Mouse (Mus musculus) neutrophil, adult 65 days (primary cell): ENCODE data around the gene Il17re. TPM values are rescaled to one million over a fixed set of nuclear protein-coding genes. Genes with fewer than 3 reads are reported as not detected.

Source experiments
- total RNA-seq: library from RNA; stranded (reverse); gene quantifications from 2 replicates; pipeline ENCODE4 v1.2.4, GENCODE M21; 2023

The Il17re gene
- 0.20 TPM in 1 of 2 replicates, not detected in the other for total RNA-seq

DNA sequence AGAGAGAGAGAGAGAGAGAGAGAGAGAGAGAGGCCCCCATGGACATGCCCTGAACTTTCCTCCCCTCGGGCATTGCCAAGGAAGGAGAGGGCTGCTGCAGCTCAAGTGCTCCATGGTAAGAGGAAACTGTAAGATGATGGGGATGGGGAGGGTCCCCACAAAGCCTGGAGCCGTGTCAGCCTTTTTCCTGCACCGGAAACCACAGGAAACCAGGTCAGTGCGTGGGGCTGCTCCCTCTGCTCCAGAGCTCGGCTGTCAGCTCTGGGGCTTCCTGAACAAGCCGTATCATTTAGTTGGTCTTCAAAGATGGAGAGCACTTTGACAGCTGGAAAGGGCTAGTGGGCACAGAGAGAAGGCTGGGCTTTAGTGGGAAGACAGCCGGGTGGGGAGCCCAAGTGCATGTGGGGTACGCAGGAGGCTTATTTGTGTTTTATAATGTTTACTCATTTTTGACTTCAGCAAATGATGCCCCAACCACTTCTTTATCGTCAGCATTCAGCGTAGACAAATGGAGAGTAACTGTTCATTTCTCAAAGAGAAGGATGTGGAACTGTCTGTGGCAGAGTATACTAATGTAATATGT, at the start of gene Il17re:
TSS of gene Il17re (plus strand) at position 533 of the 583 bp plus-strand sequence.

DNA sequence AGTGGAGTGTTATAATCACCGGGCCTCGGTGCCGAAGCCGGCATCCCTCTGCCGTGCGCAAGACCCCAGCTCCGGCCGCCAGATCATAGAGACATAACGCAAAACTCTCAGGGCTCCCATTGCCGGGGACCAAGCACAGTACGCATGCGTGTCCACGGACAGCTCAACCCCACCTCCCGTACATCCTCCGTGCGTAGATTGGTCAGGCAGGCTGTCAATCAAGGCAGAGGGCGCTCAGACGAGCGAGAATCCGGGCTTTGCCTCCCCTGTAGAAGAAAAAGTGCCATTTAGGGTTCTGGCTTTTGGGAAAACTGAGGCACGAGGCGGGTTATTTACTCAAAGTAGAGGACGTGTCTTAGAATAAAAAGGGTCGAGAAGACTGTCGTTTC, 39.1 kb upstream of the Il17re start, which contains the start of gene Rpusd3:
TSS of gene Rpusd3 (minus strand) at position 142 of the 389 bp plus-strand sequence.

DNA sequence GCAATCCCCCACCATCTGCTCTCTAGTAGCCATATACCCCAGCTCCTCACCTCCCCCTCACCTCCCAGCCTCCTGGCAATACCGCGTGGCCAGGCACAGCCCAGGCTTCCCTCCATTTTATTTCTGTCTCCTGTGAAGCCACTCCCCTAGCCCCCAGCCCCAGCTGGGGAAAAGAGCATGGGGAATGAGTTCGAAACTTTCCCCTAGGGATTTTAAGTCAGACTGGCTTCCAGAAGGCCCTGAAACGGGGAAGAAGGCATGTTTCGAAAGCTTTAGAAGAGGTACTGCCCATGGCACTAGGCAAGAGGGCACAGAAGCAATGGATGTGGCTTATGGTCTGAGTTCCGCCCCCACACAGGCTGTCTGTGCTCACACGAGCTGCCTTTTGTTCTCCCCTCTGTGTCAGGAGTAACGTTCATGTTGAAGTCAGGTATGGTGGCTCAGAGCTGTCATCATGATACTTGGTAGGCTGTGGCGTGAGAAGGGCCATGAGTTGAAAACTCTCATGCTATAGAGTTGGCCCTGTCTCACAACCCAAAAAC, 22.5 kb upstream of the Il17re start, which contains the start of gene Cidec:
TSS of gene Cidec (minus strand) at position 97 of the 542 bp plus-strand sequence.

DNA sequence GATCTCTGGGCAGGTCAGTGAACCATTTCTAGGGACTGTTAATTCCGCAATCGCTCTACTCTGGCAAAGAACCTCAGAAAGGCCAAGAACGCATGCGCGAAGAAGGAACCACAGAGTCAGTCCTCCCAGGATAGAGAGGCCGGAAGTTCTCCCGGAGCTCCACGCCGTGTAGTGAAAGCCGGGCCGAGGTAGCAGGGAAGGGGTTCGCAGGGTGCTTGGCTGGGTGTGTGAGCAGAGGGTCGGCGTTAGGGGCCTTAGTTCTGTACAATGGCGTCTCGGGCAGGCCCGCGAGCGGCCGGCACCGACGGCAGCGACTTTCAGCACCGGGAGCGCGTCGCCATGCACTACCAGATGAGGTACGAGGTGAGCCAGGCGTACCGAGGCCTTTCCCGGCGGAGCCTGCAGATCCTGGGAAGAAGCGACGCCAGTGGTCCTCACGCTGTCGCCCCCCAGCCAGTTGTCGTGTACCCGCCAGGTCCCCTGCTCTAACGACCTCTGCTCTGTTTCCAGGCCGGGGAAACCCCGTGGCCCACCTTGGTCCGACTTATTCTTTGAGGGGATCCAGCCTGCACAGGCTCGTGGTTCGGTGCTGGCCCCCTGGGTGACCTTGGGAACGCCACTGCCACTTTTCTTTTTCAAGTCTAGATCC, 15.7 kb upstream of the Il17re start, which contains the start of gene Jagn1:
TSS of gene Jagn1 (plus strand) at position 128 of the 649 bp plus-strand sequence.

DNA sequence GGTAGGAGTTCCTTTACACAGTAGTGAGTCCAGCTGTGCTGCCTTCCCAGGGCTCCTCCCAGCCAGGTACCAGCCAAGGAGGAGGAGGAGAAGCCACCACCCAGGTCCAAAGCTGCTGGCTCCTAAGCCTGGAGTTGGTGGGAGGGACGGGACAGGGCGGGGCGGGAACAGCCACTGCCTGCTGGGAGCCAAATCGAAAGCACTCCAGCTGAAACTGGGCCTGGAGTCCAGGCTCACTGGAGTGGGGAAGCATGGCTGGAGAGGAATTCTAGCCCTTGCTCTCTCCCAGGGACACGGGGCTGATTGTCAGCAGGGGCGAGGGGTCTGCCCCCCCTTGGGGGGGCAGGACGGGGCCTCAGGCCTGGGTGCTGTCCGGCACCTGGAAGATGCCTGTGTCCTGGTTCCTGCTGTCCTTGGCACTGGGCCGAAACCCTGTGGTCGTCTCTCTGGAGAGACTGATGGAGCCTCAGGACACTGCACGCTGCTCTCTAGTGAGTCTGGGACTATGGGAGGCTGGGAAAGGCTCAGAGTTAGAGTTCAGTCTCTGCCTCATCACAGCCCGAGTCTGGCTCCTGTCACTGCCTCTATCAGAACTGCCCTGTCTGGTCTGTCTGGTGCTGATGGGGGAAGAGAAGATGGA, 13.1 kb downstream of the Il17re start, which contains the start of gene Il17rc:
TSS of gene Il17rc (plus strand) at position 131 of the 640 bp plus-strand sequence.

DNA sequence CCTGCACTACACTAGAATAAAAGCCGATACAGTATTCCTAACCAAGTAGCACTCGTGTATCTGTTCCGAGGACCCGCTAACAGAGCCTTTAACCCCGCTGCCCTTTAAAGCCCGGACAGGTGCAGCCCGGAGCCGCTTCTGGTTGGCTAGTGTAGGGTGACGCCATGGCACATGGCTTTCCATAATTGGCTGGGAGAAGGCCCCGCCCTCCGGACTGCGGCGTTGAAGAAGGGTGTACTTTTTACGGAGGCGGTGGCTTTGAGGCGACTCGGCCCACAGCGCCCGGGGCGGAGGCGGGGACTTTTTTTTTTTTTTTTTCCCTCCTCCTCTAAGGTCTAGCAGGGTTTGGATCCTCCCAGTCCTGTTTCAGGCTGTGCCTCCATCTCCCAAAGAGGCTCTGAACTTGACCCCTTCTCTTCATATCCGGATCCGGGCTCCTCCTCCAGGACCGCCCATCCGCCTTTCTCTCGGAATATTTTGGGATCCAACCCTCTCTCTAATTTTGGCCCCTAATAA, 24.9 kb downstream of the Il17re start, which contains the start of gene Creld1:
TSS of gene Creld1 (plus strand) at position 198 of the 516 bp plus-strand sequence.

DNA sequence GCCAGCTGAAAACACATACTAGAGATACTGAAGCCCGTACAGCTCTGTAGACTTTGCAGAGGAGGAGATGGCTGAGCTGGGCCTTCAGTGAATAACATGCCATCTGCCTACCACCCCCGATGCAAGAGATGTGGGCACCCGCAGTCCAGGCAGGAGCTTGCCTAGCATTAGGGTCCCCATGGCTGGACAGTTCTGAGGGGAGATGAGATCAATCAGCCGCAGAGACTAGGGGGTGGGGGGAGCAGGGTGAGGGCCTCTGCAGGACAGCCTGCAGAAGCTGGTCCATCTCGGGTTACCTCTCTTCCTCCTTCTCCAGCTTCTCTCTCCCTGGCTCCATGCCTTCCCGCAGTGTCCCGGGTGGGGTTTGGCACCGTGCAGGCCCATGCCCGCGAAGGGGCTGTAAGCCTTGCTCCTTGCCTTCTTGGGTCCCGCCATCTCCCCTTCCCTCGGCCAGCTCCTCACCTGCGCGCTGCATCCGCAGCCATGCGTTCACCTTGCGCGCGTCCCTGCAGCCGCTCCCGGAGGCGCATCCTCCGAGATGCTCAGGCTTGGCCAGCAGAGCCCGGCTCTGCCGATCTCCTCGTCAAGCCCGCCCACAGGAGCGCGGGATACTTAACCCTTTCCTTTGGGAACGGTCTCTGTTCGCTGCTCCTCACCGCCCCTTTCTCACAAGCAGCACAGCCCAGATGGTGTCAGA, 43.3 kb downstream of the Il17re start, which contains the start of gene Prrt3:
TSS of gene Prrt3 (minus strand) at position 544 of the 697 bp plus-strand sequence.

Other genes starting within 250 kb of the Il17re start
- 64.5 and 81.3 TPM in 2 replicates for gene Mtmr14, start 220.6 kb upstream of the Il17re start, total RNA-seq
- gene Cpne9, start 176.2 kb upstream of the Il17re start, total RNA-seq, result 0.54 and 0.95 TPM in 2 replicates
- 130 and 175 TPM in 2 replicates for gene Brpf1, start 151.3 kb upstream of the Il17re start, total RNA-seq
- 11.9 and 13.8 TPM in 2 replicates for gene Ogg1, start 131.5 kb upstream of the Il17re start, total RNA-seq
- 24.6 and 26.1 TPM in 2 replicates for gene Camk1, start 114.5 kb upstream of the Il17re start, total RNA-seq
- 21.5 and 31.0 TPM in 2 replicates for gene Tada3, start 80.6 kb upstream of the Il17re start, total RNA-seq
- gene Arpc4, start 80.4 kb upstream of the Il17re start, total RNA-seq, result 502 and 519 TPM in 2 replicates
- 34.0 and 50.2 TPM in 2 replicates for gene Ttll3, start 69.2 kb upstream of the Il17re start, total RNA-seq
- gene Rpusd3, start 39.1 kb upstream of the Il17re start, total RNA-seq, result 0.60 and 0.68 TPM in 2 replicates
- not detected in 2 replicates for gene Cidec, start 22.7 kb upstream of the Il17re start, total RNA-seq
- gene Jagn1, start 15.9 kb upstream of the Il17re start, total RNA-seq, result 8.3 and 8.5 TPM in 2 replicates
- not detected in 2 replicates for gene Il17rc, start 12.9 kb downstream of the Il17re start, total RNA-seq
- 1.9 and 3.9 TPM in 2 replicates for gene Creld1, start 24.8 kb downstream of the Il17re start, total RNA-seq
- not detected in 2 replicates for gene Prrt3, start 43.4 kb downstream of the Il17re start, total RNA-seq
- 54.7 and 58.4 TPM in 2 replicates for gene Emc3, start 73.2 kb downstream of the Il17re start, total RNA-seq
- 14.4 and 15.2 TPM in 2 replicates for gene Fancd2, start 73.2 kb downstream of the Il17re start, total RNA-seq
- not detected in 2 replicates for gene Fancd2os, start 142.2 kb downstream of the Il17re start, total RNA-seq
- 123 TPM in 2 replicates for gene Brk1, start 146.3 kb downstream of the Il17re start, total RNA-seq
- 32.6 and 40.9 TPM in 2 replicates for gene Vhl, start 165.5 kb downstream of the Il17re start, total RNA-seq
- 174 and 268 TPM in 2 replicates for gene Irak2, start 180.0 kb downstream of the Il17re start, total RNA-seq
- 126 and 165 TPM in 2 replicates for gene Tatdn2, start 238.6 kb downstream of the Il17re start, total RNA-seq